In the genomic region with DNA sequence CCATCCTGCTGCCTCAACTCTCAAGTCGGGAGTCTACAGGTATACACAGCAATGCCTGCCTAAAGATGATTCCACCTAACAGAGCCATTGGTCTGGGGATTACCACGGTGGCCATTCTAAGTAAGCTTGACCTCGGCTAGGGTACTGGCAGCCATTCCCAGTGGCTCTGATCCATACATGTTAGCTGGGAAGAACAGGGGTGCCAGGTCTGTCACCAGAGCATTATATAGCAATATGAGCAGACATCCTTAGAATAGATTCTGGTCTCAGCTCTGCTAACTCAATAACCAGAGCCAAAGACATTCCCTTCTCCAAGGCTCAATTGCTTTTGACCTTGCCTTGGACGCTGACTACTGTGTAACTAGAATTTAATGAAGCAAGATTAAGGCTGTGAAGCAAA, we compare ENCODE assay signal across 30 mouse cellular contexts.
A peak's percentile ranks its signal among the peaks of the same experiment; 100 is the strongest.
DNase-seq lines count a peak whose midpoint lies in the region; ATAC-seq and TF ChIP-seq lines count a peak whose summit lies in the region.
"Had no signal": no experiment of that assay in that cellular context is flagged by ENCODE, and none has a peak within 500 bp of the region (broad histone marks: within the 10 kb centered on the region; RNA-seq: fewer than 3 reads in every experiment).

No protein-coding gene starts in this region.

- no peak for TF ChIP-seq CTCF in heart, adult 2 months (IDR thresholded peaks at IDR 0.05)

- TF ChIP-seq EP300 in heart, adult 2 months (IDR thresholded peaks at IDR 0.05; ENCODE audit: insufficient read depth, low read depth, low read length): no peak

- H3K27me3 ChIP-seq in intestine, embryonic 14.5 days (replicated peaks; ENCODE audit: control insufficient read depth, insufficient read depth, low read length): no peaks in the 10 kb centered on the region
- H3K27me3 ChIP-seq in intestine, embryonic 15.5 days (replicated peaks): no peaks in the 10 kb centered on the region
- no peaks in the 10 kb centered on the region for H3K27me3 ChIP-seq in heart, adult 2 months (ENCODE audit: control insufficient read depth, insufficient read depth, low read length)
- H3K27me3 ChIP-seq: CH12.LX; embryonic facial prominence, embryonic 13.5 days; embryonic facial prominence, embryonic 15.5 days; forebrain, embryonic 12.5 days had no signal

- H3K9me3 ChIP-seq in intestine, embryonic 14.5 days (ENCODE audit: control insufficient read depth, low read length): no peaks in the 10 kb centered on the region
- H3K9me3 ChIP-seq in intestine, embryonic 15.5 days: no peaks in the 10 kb centered on the region
- H3K9me3 ChIP-seq: embryonic facial prominence, embryonic 13.5 days; embryonic facial prominence, embryonic 15.5 days; forebrain, embryonic 10.5 days; forebrain, embryonic 12.5 days had no signal

- 89% methylated on average over 4 of the region's 4 CpGs for WGBS in intestine, embryonic 14.5 days
- WGBS in intestine, embryonic 15.5 days: 80% methylated on average over 4 of the region's 4 CpGs
- 83% methylated on average over 4 of the region's 4 CpGs for WGBS in heart, adult 2 months

- no peaks in the 10 kb centered on the region for H3K79me2 ChIP-seq in heart, adult 2 months (replicated peaks; ENCODE audit: control insufficient read depth, insufficient read depth, low read length)

- H3K36me3 ChIP-seq in intestine, embryonic 14.5 days (ENCODE audit: control insufficient read depth, insufficient read depth, low read length): no peaks in the 10 kb centered on the region
- H3K36me3 ChIP-seq in intestine, embryonic 15.5 days: no peaks in the 10 kb centered on the region
- H3K36me3 ChIP-seq in heart, adult 2 months (ENCODE audit: control insufficient read depth, insufficient read depth, low read length): no peaks in the 10 kb centered on the region
- H3K36me3 ChIP-seq: embryonic facial prominence, embryonic 13.5 days; embryonic facial prominence, embryonic 15.5 days; forebrain, embryonic 10.5 days; forebrain, embryonic 12.5 days; G1E had no signal

- no peak overlapping the region for H3K27ac ChIP-seq in intestine, embryonic 14.5 days (ENCODE audit: low read depth)
- no peak overlapping the region for H3K27ac ChIP-seq in intestine, embryonic 15.5 days
- H3K27ac ChIP-seq in heart, adult 2 months: no peak overlapping the region
- H3K27ac ChIP-seq: embryonic facial prominence, embryonic 13.5 days; embryonic facial prominence, embryonic 15.5 days; forebrain, embryonic 10.5 days; forebrain, embryonic 12.5 days had no signal

- H3K4me1 ChIP-seq in intestine, embryonic 14.5 days (replicated peaks; ENCODE audit: control insufficient read depth, insufficient read depth, low read length): no peaks in the 10 kb centered on the region
- H3K4me1 ChIP-seq in intestine, embryonic 15.5 days (replicated peaks): no peaks in the 10 kb centered on the region
- H3K4me1 ChIP-seq in heart, adult 2 months (ENCODE audit: control insufficient read depth, insufficient read depth, low read length): peaks cover 3% of the 10 kb centered on the region
- H3K4me1 ChIP-seq: forebrain, embryonic 12.5 days had no signal

- no peak for TF ChIP-seq POLR2A in heart, adult 2 months (IDR thresholded peaks at IDR 0.05; ENCODE audit: insufficient read depth, low read depth, low read length)

- no peak overlapping the region for H3K4me3 ChIP-seq in intestine, embryonic 14.5 days (ENCODE audit: low read depth, low read length)
- no peak overlapping the region for H3K4me3 ChIP-seq in intestine, embryonic 15.5 days (replicated peaks)
- H3K4me3 ChIP-seq in heart, adult 2 months: no peak overlapping the region
- H3K4me3 ChIP-seq: embryonic facial prominence, embryonic 13.5 days; embryonic facial prominence, embryonic 15.5 days; erythroblast, embryonic 14.5 days; forebrain, embryonic 10.5 days; forebrain, embryonic 12.5 days had no signal

- ATAC-seq in intestine, embryonic 14.5 days (replicated peaks; ENCODE audit: low FRiP score, low TSS enrichment, low read depth): no peak
- ATAC-seq in intestine, embryonic 15.5 days: no peak
- ATAC-seq: activated CD4-positive, CD25-positive, alpha-beta regulatory T cell, adult 4 months; CD4-positive, CD25-positive, alpha-beta regulatory T cell, adult 4 months; forebrain, embryonic 14.5 days; Patski had no signal

- intact Hi-C loops in heart, adult 2 months (cut with DNase I): loop anchor here (5.0 to 10.0 kb wide), 5 partner anchors 63 to 391 kb away; a partner anchor contains a TSS

- no peak overlapping the region for H3K4me2 ChIP-seq in intestine, embryonic 14.5 days (ENCODE audit: low read length)
- no peak overlapping the region for H3K4me2 ChIP-seq in intestine, embryonic 15.5 days (replicated peaks)
- H3K4me2 ChIP-seq: embryonic facial prominence, embryonic 13.5 days; embryonic facial prominence, embryonic 15.5 days; forebrain, embryonic 12.5 days had no signal

- H3K9ac ChIP-seq in intestine, embryonic 14.5 days (ENCODE audit: low read length): no peak overlapping the region
- H3K9ac ChIP-seq in intestine, embryonic 15.5 days: no peak overlapping the region
- no peak overlapping the region for H3K9ac ChIP-seq in heart, adult 2 months (ENCODE audit: low read depth, low read length)
- H3K9ac ChIP-seq: embryonic facial prominence, embryonic 13.5 days; embryonic facial prominence, embryonic 15.5 days; forebrain, embryonic 12.5 days had no signal

- peak; percentile 81 for DNase-seq in gastrocnemius, adult 18-20 months (ENCODE audit: low spot score)
- DNase-seq in gastrocnemius, postnatal 10 days: no peak
- peak; percentile 44 for DNase-seq in intestine, embryonic 14.5 days (ENCODE audit: low spot score)
- DNase-seq in gastrocnemius, adult 8-10 months (ENCODE audit: low spot score in 2 of 2): peak; percentile 33 to 51
- DNase-seq in gastrocnemius, postnatal 25 days: peak; percentile 48
- no peak for DNase-seq in layer of hippocampus, adult 18-20 months (ENCODE audit: low spot score in 2 of 2)
- DNase-seq in heart, adult 2 months: no peak
- DNase-seq: adrenal gland, adult 8-10 months; adrenal gland, postnatal 14 days; adrenal gland, postnatal 36 days; B cell, adult 2 months; cerebellum, adult 11 months; cerebellum, adult 18-20 months; cerebellum, adult 8-10 months; cerebellum, adult 9-11 months; cerebellum, postnatal 14 days; cerebellum, postnatal 36 days; embryo, embryonic 11 days had no signal

Comparison
In these comparisons a context has a peak if more than half of its experiments do, and no peak if none do; other contexts are left out.
1. DNase-seq: peak in gastrocnemius, adult 18-20 months (single experiment), intestine, embryonic 14.5 days (single experiment), gastrocnemius, adult 8-10 months (2 of 2) and gastrocnemius, postnatal 25 days (single experiment); none in gastrocnemius, postnatal 10 days (single experiment), layer of hippocampus, adult 18-20 months (0 of 2) and heart, adult 2 months (0 of 2).